Mouse (Mus musculus): Measurements from ENCODE around the gene Reep1.
A peak's percentile ranks its signal among the peaks of the same experiment; 100 is the strongest.

Reep1 gene

DNA sequence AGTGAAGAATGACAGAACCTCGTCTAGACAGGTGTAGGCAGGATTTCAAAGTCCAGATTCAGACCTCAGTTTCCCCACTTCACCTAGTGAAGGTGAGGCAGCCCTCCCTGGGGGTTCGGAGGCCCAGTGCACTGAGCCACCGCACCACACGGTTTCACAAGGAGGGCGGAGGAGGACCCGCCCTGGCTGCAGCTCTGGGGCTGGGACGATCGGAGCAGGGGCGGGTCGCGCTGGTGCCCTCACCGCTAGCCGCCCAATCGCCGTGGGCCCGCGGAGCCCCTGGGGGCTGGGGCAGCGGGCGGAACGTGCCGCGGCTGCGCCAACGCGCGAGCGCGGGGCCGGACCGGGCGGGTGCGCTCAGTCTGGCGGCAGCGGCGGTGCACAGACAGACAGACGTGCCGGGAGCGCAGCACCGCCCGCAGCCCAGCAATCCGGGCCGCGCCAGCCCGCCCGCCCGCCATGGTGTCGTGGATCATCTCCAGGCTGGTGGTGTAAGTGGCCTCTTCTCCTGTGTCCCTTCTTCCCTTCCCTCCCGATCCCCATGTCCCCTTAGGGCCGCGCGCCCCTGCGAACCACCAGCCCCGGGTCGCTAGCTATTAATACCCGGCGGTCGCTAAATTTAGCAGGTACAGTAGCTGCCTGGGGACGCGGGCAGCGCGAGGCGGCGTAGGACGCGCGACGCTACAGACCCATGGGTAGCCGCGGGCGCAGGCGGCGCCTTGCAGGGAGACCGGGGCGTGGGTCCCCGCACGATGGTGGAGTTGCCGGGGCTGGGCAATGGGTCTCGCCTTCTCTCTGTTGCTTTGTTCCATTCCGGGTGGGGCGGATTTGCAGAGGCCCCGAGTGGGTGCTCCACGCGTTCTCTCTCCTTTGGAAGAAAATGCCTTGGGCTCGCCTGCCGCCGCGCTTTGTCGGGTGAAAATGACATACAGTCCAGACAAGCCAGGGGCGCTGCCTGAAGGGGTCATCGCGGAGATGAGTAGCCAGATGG lies at the start of gene Reep1:
Gene Reep1, plus strand, starts transcription at position 51 of the 991 bp plus-strand sequence.
- peak; percentile 76 for DNase-seq (ENCODE audit: low read depth, low spot score)

DNA sequence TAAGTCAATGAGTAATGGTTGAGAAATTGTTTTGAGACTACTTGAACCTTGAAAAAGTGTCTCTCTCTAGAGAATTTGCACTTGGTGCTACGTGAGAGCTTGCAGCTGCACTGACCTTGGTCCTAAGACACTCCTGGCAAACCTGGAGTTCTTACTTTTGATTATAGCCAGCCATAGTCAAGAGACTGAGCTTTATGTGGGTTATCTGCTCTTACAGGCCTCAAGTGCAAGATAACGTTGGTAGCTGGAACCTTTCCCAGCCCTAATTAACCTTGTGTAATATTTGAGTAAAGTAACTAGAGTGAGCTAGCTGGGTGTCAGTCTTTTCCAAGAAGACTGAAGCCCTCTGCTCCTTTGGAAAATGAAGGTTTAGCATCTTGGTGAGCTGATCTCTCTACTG lies 49.1 kb upstream of the Reep1 start:
- DNase-seq (ENCODE audit: low read depth, low spot score): no peak

- DNase-seq (ENCODE audit: low read depth, low spot score): no peak
Measured at GRCm38 (mm10) chr6:71664511-71664910, 42.9 kb upstream of the Reep1 start.

GRCm38 (mm10) chr6:71673166-71673565 lies 34.2 kb upstream of the Reep1 start:
- DNase-seq (ENCODE audit: low read depth, low spot score): peak; percentile 50

GRCm38 (mm10) chr6:71678891-71679290 lies 28.5 kb upstream of the Reep1 start:
- peak; percentile 70 for DNase-seq (ENCODE audit: low read depth, low spot score)

DNA sequence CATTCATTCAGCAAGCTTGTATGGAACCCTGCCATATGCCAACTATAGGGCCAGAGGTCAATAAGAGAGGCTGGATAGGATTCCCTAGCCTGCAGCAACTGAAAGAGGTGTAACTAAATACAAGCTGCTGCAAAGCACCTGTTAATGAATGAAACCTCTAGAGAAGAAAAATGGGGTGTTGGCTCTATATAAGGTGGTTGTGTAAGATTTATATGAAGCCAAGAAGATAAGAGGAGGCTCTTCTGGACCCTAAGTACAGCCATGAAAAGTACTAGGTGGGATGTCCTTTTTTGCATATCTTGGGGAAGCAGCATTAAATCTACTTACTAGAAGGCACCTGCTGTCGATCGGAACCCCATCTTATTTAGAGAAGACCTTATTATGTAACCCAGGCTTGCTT lies 12.2 kb upstream of the Reep1 start:
- no peak for DNase-seq (ENCODE audit: low read depth, low spot score)

- DNase-seq (ENCODE audit: low read depth, low spot score): no peak
Measured at GRCm38 (mm10) chr6:71695599-71695998, 11.8 kb upstream of the Reep1 start.

- no peak for DNase-seq (ENCODE audit: low read depth, low spot score)
Measured at GRCm38 (mm10) chr6:71706871-71707270, 490 bp upstream of the Reep1 start.

DNA sequence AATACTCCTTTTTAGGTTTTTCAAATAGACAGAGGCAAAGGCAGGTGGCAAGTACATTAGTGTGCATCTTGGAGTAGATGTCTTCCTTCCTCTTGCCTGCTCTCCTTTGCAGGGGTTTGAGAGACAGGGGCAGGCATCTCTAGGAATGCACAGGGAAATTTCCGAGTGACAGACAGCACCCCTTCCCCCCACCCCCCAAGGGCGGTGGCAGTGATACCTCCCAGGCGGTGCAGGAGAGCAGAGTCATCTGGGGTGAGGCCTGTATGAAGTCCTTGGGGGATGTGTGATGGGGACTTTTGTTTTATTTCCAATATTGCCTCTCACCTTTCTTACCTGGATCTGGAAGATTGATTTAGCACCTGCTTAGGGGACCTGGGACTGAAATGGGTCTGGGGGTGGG lies 1.2 kb downstream of the Reep1 start:
- DNase-seq (ENCODE audit: low read depth, low spot score): peak; percentile 15

GRCm38 (mm10) chr6:71710323-71710722 lies 3.0 kb downstream of the Reep1 start:
- DNase-seq (ENCODE audit: low read depth, low spot score): no peak

- DNase-seq (ENCODE audit: low read depth, low spot score): no peak
Measured at GRCm38 (mm10) chr6:71711201-71711600, 3.8 kb downstream of the Reep1 start.

- DNase-seq (ENCODE audit: low read depth, low spot score): no peak
Measured at GRCm38 (mm10) chr6:71713532-71713931, 6.2 kb downstream of the Reep1 start.

DNA sequence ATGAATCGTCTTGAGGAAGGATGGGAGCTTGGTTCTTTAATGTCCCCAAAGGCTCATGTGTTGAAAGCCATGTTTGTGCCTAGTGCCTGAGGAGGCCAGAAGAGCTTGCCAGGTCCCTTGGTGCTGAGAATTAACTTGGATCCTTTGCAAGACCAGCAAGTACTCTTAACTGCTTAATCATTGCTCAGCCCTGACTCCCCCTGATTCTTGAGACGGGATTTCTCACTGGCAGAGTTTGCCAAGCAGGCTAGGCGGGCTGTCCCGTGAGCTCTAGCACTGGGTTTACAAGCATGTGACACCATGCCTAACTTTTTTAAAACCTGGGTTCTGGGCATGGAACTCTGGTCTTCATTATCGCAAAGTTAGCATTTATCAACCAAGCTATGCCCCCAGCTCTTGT lies 7.6 kb downstream of the Reep1 start:
- DNase-seq (ENCODE audit: low read depth, low spot score): no peak

DNA sequence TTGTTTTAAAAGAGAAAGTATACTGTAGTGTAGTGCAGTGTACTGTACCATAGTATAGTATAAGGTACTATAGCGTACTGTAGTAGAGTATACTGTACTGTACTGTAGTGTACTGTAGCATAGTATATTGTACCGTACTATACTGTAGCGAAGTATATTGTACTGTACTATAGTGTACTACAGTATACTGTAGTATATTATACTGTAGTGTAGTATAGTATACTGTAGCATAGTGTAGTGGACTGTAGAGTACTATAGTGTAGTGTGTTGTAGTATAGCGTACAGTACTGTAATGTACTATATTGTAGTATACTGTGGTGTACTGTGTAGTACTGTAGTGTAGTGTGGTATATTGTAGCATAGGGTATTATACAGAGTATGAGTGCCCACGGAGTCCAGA lies 9.1 kb downstream of the Reep1 start:
- no peak for DNase-seq (ENCODE audit: low read depth, low spot score)

- DNase-seq (ENCODE audit: low read depth, low spot score): no peak
Measured at GRCm38 (mm10) chr6:71718322-71718721, 11.0 kb downstream of the Reep1 start.

DNA sequence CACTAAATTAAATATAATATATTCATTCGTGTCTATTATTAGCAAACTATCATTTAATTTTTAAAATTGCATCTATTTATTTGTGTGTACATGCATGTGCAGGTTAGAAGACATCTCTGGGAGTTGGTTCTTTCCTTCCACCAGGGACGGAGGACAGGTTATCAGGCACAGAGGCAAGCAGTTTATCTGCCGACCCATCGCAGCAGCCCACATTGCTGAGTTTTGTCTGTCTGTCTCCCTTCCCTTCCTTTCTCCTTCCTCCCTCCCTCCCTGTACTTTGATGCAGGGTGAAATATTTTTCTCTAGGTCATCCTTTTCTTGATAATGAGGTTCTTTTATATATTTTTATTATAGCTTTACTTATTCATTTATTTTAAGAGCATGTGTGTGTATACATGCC lies 11.9 kb downstream of the Reep1 start:
- no peak for DNase-seq (ENCODE audit: low read depth, low spot score)

- no peak for DNase-seq (ENCODE audit: low read depth, low spot score)
Measured at GRCm38 (mm10) chr6:71722988-71723387, 15.6 kb downstream of the Reep1 start.

DNA sequence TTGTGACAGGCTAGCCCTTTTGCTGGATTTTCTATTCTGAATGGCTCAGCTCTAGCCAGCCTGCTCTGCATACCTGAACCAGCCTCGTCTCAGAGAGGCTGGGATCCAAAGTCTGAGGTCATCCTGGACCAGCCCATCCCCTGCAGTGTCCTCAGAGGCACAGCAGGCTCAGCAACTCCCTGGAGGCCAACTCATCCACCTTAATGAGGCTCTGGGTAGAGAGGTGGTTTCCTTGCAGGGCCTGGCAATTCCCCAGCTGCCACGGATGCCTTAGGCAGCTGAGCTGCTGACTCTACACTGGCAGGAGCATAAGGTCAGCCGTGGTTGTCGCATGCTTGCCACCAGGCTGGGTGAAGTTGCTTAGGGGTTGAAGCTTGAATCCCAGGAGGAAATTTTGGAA lies 16.2 kb downstream of the Reep1 start:
- no peak for DNase-seq (ENCODE audit: low read depth, low spot score)

- no peak for DNase-seq (ENCODE audit: low read depth, low spot score)
Measured at GRCm38 (mm10) chr6:71726710-71727109, 19.3 kb downstream of the Reep1 start.

DNA sequence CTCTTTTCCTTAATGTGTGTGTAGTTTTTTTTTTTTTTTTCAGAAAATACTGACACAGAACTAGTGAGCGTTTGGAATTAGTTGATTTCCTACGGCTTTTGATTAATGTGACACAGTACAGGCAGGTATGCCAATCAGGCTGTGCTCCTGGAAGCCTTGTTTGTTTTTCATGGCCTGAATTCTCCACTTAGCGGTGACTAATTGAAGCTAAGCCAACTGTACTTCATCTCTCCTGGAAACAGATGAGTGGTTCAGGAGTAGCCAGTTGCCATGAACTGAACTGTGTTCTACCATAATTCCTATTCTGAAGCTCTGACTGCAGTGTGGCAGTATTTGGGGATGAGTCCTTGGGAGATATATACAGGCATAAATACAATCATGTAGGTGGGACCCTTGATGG lies 20.9 kb downstream of the Reep1 start:
- DNase-seq (ENCODE audit: low read depth, low spot score): no peak

DNA sequence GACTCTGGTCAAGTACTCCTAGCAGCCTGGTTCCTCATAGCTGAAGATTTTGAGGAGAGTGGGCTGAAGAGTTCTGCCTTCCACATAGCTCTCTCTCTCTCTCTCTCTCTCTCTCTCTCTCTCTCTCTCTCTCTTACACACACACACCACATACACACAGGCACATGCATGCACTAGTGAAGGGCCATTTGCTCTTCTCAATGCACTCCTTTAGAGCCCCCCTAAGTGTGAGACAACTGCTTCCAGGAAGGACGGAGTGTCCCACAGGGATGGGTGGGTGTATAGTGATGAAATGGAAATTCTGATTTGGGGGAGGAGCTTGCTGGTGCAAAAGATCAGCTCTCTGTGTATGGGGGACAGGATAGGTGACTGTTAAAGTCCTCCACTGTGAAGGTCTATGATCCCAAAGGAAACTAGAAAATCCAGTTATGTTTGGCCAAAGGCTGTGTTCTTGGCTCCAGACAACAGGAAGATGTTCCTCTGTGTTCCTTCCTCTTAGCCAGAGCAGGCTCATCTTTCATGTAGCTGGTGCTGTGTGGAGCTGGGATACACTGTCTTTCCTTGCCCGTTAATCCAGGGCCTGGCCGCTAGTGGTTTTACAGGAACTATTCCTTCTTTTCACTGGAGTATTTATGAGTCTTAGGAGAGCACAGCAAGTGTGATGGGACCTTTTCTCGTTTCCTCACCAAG lies 27.7 kb downstream of the Reep1 start:
- DNase-seq (ENCODE audit: low read depth, low spot score): no peak

- DNase-seq (ENCODE audit: low read depth, low spot score): peak; percentile 50
Measured at GRCm38 (mm10) chr6:71735600-71736010, 28.2 kb downstream of the Reep1 start.

DNA sequence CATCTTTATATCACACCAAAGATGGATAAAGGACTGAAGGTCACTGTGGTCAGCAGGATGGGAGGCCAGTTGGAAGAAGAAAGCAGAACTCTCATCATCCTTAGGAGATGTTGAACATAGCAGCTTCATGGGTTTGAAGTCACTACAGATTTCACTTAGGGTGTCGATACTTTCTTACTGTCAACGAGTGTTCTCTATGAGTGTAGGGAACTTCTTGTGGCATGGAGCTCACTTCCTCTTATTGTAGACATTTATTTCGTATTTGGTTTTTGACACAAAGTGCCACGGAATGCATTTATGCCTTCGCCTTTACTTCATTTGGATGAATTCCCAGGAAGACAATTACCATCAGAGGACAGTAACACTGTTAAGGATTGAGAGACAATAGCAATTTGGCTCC lies 28.7 kb downstream of the Reep1 start:
- DNase-seq (ENCODE audit: low read depth, low spot score): no peak
